Mouse (Mus musculus) megakaryocyte, embryonic 14.5 days (primary cell): Measurements from ENCODE around the gene Pdcl2. TPM values are rescaled to one million over a fixed set of nuclear protein-coding genes. Genes with fewer than 3 reads are reported as not detected.

Source experiments
- H3K27me3 ChIP-seq: replicated peaks from 2 replicates; pipeline ENCODE3; 2012; ENCODE audit warnings: inconsistent platforms
- H3K36me3 ChIP-seq: replicated peaks from 2 replicates; pipeline ENCODE3; 2012; ENCODE audit warnings: low read length, inconsistent platforms, mixed read lengths
- H3K4me1 ChIP-seq: 2 replicates; pipeline ENCODE4 v1.6.1; 2012; ENCODE audit warnings: inconsistent platforms
- H3K4me3 ChIP-seq: replicated peaks from 2 replicates; pipeline ENCODE3; 2012; ENCODE audit warnings: moderate library complexity, mild to moderate bottlenecking, inconsistent platforms
- H3K9me3 ChIP-seq: 2 replicates; pipeline ENCODE4 v1.6.1; 2012; ENCODE audit warnings: inconsistent platforms
- FLI1 ChIP-seq: IDR thresholded peaks from 2 replicates; pipeline ENCODE4 v1.6.1; 2012; ENCODE audit warnings: low read length, inconsistent platforms, mixed read lengths
- GATA1 ChIP-seq: IDR thresholded peaks from 3 replicates; pipeline ENCODE4 v1.6.1; 2012; ENCODE audit warnings: mixed read lengths, low read length, inconsistent platforms, borderline replicate concordance
- polyA plus RNA-seq: library from polyadenylated mRNA; stranded (reverse); fragments of >175 nt; gene quantifications from 2 replicates; pipeline ENCODE4 v1.2.3, GENCODE M21; 2012; ENCODE audit warnings: low replicate concordance; ENCODE audit not compliant: insufficient read depth

The Pdcl2 gene
- polyA plus RNA-seq, 1 experiment = 0.30 TPM

- peaks cover 20% of the 10 kb centered on the region for H3K27me3 ChIP-seq
- peak within 1 kb of the TSS; percentile 94 for H3K4me3 ChIP-seq
- no peaks in the 10 kb centered on the region for H3K9me3 ChIP-seq
- no peaks in the 10 kb centered on the region for H3K36me3 ChIP-seq
- no peak for TF ChIP-seq FLI1
- no peak for TF ChIP-seq GATA1
- peaks cover 10% of the 10 kb centered on the region for H3K4me1 ChIP-seq
Measured at GRCm38 (mm10) chr5:76304452-76305341, 26.3 kb downstream of the Pdcl2 start, which contains the start of gene Clock. TSS of gene Clock (minus strand) at chr5:76304792.

GRCm38 (mm10) chr5:76303745-76304451 is 27.1 kb downstream of the Pdcl2 start:
- H3K4me3 ChIP-seq = peak overlapping the region; percentile 94
- H3K4me1 ChIP-seq = peaks cover 10% of the 10 kb centered on the region
- no peaks in the 10 kb centered on the region for H3K36me3 ChIP-seq
- H3K9me3 ChIP-seq = no peaks in the 10 kb centered on the region
- peaks cover 13% of the 10 kb centered on the region for H3K27me3 ChIP-seq
- TF ChIP-seq GATA1 (no peak), FLI1 (no peak)

GRCm38 (mm10) chr5:76303379-76303744 is 27.6 kb downstream of the Pdcl2 start:
- H3K9me3 ChIP-seq = no peaks in the 10 kb centered on the region
- no peaks in the 10 kb centered on the region for H3K36me3 ChIP-seq
- H3K4me1 ChIP-seq = peaks cover 10% of the 10 kb centered on the region
- H3K27me3 ChIP-seq = peaks cover 11% of the 10 kb centered on the region
- peak overlapping the region; percentile 94 for H3K4me3 ChIP-seq
- TF ChIP-seq GATA1 (no peak), FLI1 (no peak)

- no peak overlapping the region for H3K4me3 ChIP-seq
- no peaks in the 10 kb centered on the region for H3K36me3 ChIP-seq
- peaks cover 15% of the 10 kb centered on the region for H3K4me1 ChIP-seq
- H3K9me3 ChIP-seq = no peaks in the 10 kb centered on the region
- peaks cover 11% of the 10 kb centered on the region for H3K27me3 ChIP-seq
- TF ChIP-seq FLI1 (no peak), GATA1 (no peak)
Measured at GRCm38 (mm10) chr5:76302009-76302408, 28.9 kb downstream of the Pdcl2 start.

- H3K36me3 ChIP-seq = peaks cover 2% of the 10 kb centered on the region
- no peaks in the 10 kb centered on the region for H3K9me3 ChIP-seq
- H3K27me3 ChIP-seq = no peaks in the 10 kb centered on the region
- peaks cover 22% of the 10 kb centered on the region for H3K4me1 ChIP-seq
- TF ChIP-seq FLI1 = no peak
- no peak for TF ChIP-seq GATA1
- no peak overlapping the region for H3K4me3 ChIP-seq
Measured at GRCm38 (mm10) chr5:76289234-76289691, 41.7 kb downstream of the Pdcl2 start.

GRCm38 (mm10) chr5:76288256-76288655 is 42.7 kb downstream of the Pdcl2 start:
- H3K9me3 ChIP-seq = no peaks in the 10 kb centered on the region
- no peaks in the 10 kb centered on the region for H3K27me3 ChIP-seq
- H3K4me1 ChIP-seq = peaks cover 27% of the 10 kb centered on the region
- peaks cover 2% of the 10 kb centered on the region for H3K36me3 ChIP-seq
- TF ChIP-seq GATA1 (no peak), FLI1 (no peak)
- H3K4me3 ChIP-seq = no peak overlapping the region

GRCm38 (mm10) chr5:76287062-76287461 is 43.9 kb downstream of the Pdcl2 start:
- no peak for TF ChIP-seq GATA1
- no peak for TF ChIP-seq FLI1
- H3K27me3 ChIP-seq = no peaks in the 10 kb centered on the region
- H3K4me3 ChIP-seq = no peak overlapping the region
- peaks cover 32% of the 10 kb centered on the region for H3K4me1 ChIP-seq
- peaks cover 4% of the 10 kb centered on the region for H3K36me3 ChIP-seq
- H3K9me3 ChIP-seq = no peaks in the 10 kb centered on the region

- no peaks in the 10 kb centered on the region for H3K27me3 ChIP-seq
- no peak for TF ChIP-seq FLI1
- no peak for TF ChIP-seq GATA1
- H3K36me3 ChIP-seq = peaks cover 4% of the 10 kb centered on the region
- peaks cover 37% of the 10 kb centered on the region for H3K4me1 ChIP-seq
- H3K4me3 ChIP-seq = no peak overlapping the region
- H3K9me3 ChIP-seq = no peaks in the 10 kb centered on the region
Measured at GRCm38 (mm10) chr5:76285699-76286098, 45.3 kb downstream of the Pdcl2 start.

- Histone ChIP-seq H3K27me3 (no peaks in the 10 kb centered on the region), H3K9me3 (no peaks in the 10 kb centered on the region), H3K36me3 (peaks cover 2% of the 10 kb centered on the region), H3K4me3 (no peak overlapping the region), H3K4me1 (peaks cover 32% of the 10 kb centered on the region)
- TF ChIP-seq GATA1 = no peak
- TF ChIP-seq FLI1 = no peak
Measured at GRCm38 (mm10) chr5:76283890-76284289, 47.1 kb downstream of the Pdcl2 start.

- Histone ChIP-seq H3K4me3 (no peak overlapping the region), H3K9me3 (no peaks in the 10 kb centered on the region), H3K36me3 (peaks cover 10% of the 10 kb centered on the region), H3K4me1 (peaks cover 13% of the 10 kb centered on the region), H3K27me3 (no peaks in the 10 kb centered on the region)
- TF ChIP-seq GATA1 = no peak
- TF ChIP-seq FLI1 = no peak
Measured at GRCm38 (mm10) chr5:76274977-76275376, 56.0 kb downstream of the Pdcl2 start.

Other genes with a start within 250 kb of the Pdcl2 start
- 53.2 and 96.0 TPM in 2 replicates for gene Srd5a3, start 190.9 kb downstream of the Pdcl2 start, polyA plus RNA-seq
- gene Tmem165, start 147.3 kb downstream of the Pdcl2 start, polyA plus RNA-seq = 98.6 and 161 TPM in 2 replicates
- 0.08 TPM in 1 of 2 replicates, not detected in the other for gene Clock, start 26.4 kb downstream of the Pdcl2 start, polyA plus RNA-seq
- not detected in 2 replicates for gene Nmu, start 32.6 kb upstream of the Pdcl2 start, polyA plus RNA-seq
- gene Gm7271, start 152.9 kb upstream of the Pdcl2 start, polyA plus RNA-seq = not detected in 2 replicates
- gene Exoc1, start 198.2 kb upstream of the Pdcl2 start, polyA plus RNA-seq = 1.2 TPM in 1 of 2 replicates, not detected in the other